Mouse (Mus musculus): Measurements from ENCODE around the gene Lypla2.
"Not testable (repeated sequence)": the region's sequence is repeated elsewhere in the genome, so short reads cannot be mapped to it uniquely, and the experiment has no call there.

The Lypla2 gene

DNA sequence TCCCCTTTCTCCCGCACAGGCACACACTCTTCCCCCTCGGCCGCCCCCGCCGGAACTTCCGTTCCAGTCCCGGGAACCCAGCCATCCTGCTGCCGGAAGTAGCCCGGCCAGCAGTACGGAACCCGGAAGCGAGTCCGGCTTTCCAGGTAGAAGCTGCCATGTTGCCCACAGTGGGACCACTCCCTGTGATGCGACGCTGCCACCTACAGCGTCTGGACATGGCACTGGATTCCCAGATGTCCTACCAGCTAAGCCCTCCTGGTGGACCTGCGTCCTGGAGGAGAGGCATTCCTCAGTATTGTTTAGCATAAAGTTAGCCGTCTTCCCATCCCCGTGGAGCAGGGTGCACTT is at the start of gene Lypla2:
Gene Lypla2 (minus strand): TSS at position 71 of the 351 bp plus-strand sequence.
- peak; percentile 66 to 76 for DNase-seq

DNA sequence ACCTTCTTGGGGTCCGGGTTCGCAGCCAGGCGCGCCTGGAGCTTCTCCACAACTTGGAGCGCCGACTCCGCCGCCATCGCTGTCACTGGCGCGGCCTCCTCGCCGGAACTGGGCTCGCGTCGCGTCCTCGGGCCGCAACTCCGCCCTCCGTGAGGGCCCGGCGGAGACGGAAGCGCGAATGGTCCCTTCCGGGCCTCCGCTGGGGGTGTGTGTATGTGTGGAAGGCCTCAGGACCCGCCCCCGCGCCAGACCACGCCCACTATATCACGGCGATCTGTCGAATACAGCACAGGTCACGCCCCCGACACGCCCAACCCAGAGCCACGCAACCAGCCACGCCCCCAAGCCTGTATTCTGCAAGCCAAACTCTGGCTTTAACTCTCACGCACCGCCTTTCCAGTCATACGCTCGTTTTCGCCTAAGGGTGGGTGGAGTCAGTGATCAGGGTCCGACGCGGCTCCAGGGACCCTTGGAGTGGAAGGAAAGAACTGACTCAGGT is 49.2 kb upstream of the Lypla2 start, which contains the start of gene Eloa:
Gene Eloa (minus strand): TSS at position 215 of the 499 bp plus-strand sequence.
- peak; percentile 100 for DNase-seq

DNA sequence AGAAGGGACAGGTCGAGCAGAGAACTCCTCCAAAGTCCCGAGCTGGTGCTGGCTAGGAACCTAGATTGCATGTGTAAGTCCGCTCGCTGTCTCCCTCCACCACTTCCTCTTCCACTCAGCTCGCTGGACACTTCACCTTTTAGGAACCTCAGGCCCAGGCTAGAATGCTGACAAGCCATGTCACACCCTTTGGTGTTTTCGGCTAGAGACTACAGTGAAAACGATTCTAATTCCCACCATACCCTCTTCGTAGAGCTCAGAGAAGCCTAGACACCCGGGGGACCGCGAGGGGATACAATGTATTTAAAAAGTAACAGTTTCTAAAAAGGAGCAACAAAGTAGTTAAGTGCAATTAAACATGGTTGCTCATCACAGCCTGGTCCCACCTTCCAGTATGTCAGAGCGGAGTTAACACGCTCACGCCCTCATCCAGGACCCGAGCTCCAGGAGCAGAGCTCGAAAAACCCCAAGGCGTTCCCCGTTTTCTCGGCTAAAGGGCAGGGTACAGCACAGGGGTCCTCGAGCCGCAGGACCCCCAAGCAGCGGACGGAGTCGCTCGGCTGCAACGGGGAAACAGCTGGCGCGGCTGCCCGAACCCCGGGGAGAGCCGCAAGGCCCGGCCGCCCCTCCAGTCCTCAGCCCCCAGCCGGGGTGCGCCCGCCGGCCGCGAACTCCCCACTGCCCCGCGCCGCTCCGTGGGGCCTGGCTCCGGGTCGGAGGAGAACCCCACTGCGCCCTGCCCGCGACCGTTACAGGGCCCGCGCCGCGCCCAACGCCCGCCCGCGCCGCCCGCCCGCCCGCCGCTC is 48.5 kb upstream of the Lypla2 start:
- DNase-seq: peak in 1 of 2 experiments; percentile 41

DNA sequence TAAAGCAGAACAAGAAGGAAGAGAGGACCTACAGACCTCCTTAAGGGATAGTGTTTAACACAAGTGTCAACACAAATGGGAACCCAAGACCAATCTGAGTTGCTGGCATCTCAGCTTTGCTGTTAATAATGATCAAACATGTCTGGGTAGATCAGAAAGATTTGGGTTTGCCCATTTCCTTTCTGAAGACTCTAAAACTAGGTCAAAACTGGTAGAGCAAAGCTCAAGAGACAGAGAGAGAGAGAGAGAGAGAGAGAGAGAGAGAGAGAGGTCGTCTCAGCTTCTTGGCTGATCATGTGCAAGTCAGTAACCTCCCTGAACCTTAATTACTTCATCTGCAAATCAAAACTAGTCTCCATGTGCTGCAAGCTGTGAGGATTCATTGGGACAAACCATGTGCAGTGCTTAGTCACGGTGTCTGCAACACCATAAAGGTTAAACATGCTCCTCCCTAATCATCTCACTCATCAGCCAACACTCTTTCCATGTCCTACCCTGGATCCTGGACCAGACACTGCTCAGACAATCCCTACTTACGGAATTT is 43.7 kb upstream of the Lypla2 start:
- DNase-seq: no peak

DNA sequence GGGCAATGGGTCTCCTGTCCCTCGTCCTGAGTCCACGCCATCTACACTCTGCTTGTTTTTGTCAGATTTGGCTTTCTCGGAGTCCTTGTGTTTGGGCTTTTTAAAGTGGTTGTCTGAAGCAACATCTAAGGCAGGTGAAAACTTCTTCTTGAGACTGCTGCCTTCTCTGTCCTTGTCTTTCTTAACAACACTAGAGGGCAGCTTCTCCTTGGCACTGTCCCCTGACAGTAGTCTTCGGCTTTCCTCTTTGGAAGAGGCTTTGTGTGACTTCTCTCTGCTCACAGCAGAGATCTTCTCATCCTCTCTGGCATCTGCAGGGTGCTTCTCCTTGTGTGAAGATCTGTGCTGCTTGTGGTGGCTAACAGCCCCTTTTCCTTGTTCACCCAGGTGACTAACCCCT is 38.2 kb upstream of the Lypla2 start:
- no peak for DNase-seq

DNA sequence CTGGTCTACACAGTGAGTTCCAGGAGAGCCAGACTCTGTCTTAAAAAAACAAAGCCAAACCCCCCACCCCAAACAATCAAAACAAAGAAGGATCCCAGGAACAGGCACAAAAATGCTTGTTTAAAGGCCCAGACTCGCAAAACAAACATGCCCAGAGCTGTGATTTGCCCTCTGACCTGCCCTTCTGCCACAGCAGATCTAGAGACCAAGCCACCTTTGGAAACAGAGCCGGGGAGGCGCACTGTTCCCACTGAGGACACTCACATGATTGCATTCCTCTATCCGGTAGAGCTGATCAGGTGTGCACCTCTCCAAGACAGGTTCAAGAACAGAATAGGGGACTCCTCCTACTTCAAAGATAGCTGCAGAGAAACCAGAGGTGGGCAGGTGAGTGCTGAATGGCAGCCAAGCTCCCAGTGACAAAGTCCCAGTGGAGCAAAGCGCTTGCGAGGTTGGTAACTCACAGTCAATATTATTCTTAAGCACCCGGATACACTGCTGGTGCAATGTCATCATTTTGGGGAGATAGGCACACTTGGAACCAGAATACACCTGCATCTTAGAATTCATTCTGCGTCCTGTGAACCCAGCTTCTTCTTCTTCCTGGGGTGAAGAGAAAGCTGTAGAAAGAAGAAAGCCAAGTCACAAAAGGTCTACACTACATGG is 36.5 kb upstream of the Lypla2 start:
- DNase-seq: no peak

GRCm38 (mm10) chr4:136006821-136007220 is 34.4 kb upstream of the Lypla2 start:
- no peak for DNase-seq

GRCm38 (mm10) chr4:136004921-136005320 is 32.5 kb upstream of the Lypla2 start:
- no peak for DNase-seq

DNA sequence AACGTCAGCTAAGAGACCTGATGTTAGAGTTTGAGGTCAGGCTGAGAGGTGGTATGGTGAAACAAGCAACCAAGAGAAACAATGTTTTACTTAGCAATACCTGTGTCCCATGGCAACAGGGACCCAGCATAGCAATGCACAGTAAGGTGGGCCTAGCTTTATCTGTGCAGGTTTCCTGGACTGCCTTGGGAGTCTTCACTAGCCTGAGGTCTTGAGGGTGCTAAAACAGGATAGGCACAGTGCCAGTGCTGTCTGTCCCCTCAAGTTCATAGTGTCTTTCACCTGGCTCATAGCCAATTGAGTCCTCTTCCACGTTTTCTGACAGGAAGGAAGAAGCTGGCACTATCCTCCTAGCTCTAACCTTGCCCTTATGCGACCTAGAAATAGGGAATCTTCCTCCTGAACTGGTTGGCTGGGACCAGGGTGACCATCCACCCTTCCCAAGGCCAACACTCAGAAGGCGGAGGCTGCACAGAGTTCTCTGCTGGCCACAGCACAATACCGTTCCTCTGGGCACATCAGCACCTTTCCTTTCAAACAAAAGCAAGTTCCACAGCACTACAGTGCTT is 31.8 kb upstream of the Lypla2 start:
- no peak for DNase-seq

- DNase-seq: no peak
Measured at GRCm38 (mm10) chr4:135995118-135995517, 22.7 kb upstream of the Lypla2 start.

GRCm38 (mm10) chr4:135993941-135994340 is 21.5 kb upstream of the Lypla2 start:
- no peak for DNase-seq

DNA sequence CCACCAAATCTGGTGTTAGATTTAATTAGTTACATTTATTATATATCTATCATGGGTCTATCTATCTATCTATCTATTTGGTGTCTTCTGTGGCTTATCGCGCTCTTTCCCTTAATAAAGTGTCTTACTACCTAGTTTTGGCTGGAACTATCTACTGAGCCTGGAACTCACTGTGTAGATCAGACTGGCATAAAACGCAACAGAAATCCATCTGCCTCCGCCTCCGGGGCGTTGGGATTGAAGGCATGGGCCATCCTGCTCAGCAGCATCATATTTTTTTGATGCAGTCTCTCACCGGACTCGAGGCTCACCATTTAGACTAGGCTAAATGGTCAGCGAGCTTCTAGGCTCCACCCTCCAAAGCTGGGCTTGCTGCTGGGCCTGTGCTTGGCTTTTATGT is 15.3 kb upstream of the Lypla2 start:
- DNase-seq: no peak

DNA sequence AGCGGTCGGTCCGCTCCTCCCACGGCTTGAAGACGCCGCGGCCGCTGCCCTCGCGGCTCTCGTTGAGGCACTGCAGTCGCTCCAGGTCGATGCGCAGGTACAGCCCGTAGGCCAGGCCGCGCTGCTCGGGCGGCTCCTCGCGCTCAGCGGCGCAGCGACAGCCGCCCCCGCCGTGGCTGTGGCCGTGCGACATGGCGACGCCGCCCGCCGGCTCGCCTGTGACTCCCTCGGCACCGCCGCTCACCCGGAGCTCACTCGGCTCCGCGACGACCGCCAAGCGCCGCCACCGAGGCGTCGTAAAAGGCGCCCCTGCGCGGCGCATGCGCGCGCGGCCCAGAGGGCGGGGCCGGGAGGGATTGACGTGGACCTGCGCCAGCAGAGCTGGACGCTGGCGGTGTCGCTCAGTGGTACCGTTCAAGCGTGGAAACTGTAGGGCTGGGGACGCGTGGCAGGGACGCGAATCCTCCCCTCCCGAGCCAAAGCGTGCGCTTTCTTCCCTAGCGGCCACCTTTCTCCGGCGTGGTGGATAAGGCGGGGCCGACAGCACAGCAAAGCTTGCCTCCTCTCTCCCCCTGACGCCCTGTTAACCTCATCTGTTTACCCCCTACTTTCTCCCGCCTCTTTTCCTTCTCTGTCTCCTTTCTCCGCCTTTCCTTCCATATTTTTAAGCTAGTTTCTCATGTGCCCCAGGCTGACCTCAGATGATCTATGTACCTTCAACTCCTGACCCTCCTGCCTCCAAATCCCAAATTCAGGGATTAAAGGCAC is 14.7 kb upstream of the Lypla2 start, which contains the start of gene Pithd1:
Gene Pithd1 (minus strand): TSS at position 322 of the 768 bp plus-strand sequence.
- peak; percentile 88 for DNase-seq

- DNase-seq: no peak
Measured at GRCm38 (mm10) chr4:135986301-135986942, 14.0 kb upstream of the Lypla2 start.

DNA sequence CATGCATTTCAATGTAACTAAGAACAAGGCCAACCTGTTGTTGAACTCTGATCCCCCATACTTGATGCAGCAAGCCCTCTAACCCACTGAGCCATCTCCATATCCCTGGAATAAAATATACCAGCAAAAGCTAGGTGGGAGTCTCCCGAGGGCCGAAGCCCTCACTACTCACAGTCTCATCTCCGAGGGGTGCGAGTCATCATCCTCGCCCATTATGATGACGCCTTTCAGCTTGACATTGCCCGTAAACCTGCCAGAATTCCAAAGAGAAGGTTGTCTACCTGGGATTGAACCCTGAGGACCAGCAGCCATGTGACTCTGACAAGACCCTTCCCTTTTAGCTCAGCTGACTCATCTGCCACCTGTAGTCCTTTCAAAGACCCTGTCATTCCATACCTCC is 13.3 kb upstream of the Lypla2 start:
- DNase-seq: no peak

DNA sequence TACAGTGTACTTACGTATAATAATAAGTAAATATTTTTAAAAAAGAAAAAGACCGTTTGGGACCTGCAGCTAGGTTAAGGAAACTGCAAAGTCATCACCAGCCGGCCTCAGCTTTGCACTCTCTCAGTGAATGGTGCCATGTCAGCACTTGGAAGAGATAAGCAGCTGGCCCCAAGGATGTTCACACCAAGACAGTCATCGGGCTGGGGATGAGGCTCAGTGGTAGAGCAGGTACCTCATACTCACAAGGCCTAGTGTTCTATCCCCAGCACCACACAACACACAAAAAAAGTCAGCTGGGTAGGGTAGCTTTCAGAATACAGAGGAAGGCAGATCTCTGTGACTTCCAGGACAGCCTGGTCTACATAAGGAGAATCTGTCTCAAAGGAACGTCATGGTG is 12.8 kb upstream of the Lypla2 start:
- no peak for DNase-seq

DNA sequence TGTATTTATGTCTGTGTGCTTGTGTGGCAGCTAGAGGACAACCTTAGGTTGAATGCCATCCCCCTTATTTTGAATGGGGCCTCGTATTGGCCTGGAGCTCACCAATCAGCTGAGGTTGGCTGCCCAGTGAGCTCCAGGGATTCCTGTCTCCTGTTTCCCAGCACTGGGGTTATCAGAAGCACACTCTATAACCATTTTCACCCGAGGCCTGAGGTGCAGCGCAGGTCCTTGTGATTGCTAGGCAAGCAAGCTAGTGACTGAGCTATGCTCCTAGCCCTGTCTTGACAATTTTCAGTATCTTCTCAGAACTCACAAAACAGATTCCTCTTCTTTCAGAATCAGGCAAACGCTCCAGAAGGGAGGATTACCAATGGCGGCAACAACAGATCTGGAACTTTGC is 12.1 kb upstream of the Lypla2 start:
- no peak for DNase-seq

GRCm38 (mm10) chr4:135981524-135982063 is 9.2 kb upstream of the Lypla2 start:
- DNase-seq: no peak

- DNase-seq: not testable (repeated sequence)
Measured at GRCm38 (mm10) chr4:135980223-135980622, 7.8 kb upstream of the Lypla2 start.

DNA sequence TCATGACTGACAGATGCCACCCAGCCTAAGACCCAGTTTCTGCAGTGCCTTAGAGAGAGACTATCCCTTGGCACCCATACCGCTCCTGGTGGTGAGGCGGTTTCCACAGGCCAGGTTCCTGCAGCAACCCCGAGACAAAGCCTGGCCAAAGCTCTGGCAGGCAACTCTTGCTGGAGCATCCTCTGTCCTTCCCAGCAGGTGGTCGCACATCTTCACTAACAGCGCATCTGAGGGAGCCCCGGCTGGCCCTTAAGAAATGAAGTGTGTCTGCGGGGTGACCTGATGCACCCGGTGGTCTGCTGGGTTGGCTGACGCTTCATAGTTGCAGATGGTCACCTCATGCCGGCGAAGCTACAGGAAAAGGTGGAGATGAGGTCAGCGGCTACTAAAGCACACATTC is 3.7 kb upstream of the Lypla2 start:
- DNase-seq: no peak

DNA sequence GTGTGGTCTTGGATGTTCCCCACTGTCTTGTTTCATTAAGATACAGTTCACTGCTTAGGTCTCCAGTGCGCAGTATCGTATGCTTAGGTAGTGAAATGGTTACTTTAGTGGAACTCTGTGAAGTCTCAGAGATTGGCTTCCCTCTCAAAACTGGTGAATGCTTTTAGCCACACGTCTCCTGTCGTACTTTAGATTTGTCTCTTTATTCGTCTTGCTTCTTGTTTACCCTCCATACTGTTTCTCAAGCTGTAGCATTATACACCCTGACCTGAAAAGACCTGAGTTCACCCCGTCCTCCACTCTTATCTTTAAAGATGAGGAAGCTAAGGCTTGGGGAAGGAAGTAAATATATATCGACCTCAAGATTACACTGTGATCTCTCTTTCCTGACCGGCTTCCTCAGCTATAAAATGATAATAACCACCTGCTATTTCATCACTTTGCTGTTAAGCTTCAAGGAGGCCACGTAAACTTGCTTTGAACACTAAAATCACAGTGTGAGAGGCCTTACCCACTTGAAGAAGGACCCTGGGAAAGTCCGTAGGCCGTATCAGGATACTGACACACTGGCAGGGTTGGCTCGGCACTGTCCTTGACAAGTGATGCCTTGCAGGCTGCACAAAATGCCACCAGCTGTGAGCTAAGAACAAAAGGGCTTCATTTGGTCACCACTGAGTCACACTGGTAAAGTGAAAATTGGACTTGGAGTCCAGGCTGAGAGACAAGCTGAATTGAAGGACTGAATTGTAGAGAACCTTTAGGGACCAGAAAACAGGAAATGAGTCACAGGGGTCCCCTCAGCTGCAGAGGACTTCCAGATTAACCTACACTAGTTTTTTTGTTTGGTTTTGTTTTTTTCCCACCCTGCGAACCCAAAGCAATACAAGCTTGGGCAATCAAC is 735 bp upstream of the Lypla2 start:
- no peak for DNase-seq

Measured in thymus, adult 18-20 months (tissue).